Mouse (Mus musculus): ENCODE measurements around the gene Tbl3. TPM values are rescaled to one million over a fixed set of nuclear protein-coding genes. Genes with fewer than 3 reads are reported as not detected.
"Not testable (repeated sequence)": the region's sequence is repeated elsewhere in the genome, so short reads cannot be mapped to it uniquely, and the experiment has no call there.

Tbl3 gene
- polyA plus RNA-seq, 1 experiment = 34.8 TPM

DNA sequence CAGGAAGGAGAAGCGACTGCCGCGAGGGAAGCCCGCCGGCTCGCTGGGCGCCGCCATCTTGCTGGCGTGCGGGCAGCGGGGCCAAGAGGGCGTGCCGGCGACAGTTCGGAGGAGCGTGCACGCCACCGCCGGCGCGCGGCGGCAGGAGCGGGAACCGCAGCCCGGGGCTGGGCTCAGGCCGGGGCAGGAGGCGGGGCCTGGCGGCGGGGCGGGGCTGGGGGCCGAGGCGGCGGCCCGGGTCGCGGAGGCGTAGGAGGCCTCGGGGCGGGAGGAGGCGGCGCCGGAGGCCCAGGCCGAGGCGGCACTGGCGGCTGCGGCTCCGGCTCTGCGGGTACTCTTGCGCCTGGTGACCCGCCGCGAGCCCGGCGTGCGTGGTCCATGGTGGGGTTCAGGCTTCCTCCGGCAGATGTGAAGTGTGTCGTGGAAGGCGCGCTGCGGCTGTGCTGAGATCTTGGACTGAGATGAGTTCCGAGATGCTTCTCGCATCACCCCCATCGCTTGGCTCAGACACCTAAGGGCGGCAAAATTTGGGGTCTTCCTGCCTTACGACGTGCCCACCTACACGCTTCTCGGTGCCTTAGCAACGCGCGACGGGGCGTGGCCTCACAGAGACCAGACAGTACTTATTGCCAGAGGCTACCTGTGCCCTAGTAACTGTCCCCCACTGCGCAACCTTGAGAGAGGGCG, 11.3 kb downstream of the Tbl3 start, which contains the start of the genes Gfer and Noxo1:
Gene Gfer (minus strand): TSS at position 146 of the 687 bp plus-strand sequence.
Gene Noxo1 (plus strand): TSS at position 224 of the 687 bp plus-strand sequence.
- DNase-seq (ENCODE audit: low spot score) = peak; percentile 83

DNA sequence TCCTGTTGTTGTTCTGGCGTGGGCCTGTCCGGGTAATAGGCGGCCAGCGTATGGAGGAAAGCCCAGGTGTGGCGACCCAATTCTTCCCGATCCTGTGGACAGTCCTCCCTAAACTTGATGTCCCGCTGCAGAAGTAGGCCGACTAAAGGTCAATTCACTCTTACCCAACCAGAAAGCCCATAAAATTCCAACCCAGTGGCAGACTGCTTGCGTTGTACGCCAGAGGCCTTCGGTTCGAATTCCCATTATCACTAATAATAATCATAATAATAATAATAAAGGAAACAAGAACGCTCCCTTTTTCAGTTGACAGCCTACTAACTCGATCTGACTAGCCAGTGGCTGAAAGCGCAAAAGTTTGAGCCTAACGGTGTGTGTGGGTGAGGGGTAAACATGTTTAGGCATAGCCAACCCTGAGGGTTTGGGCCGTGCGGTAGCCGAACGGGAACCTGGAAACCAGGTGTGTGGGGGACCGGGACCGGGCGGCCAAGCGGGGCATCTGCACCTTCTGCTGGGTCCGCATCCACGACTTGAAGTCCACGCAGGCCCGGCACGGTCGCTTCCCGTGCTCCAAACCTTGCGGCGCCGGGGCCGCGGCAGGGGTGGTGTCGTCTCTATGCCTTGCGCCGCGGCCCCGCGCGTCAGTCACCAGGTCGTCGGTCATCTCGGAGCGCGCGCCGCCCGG, 12.0 kb downstream of the Tbl3 start:
- DNase-seq (ENCODE audit: low spot score) = no peak

DNA sequence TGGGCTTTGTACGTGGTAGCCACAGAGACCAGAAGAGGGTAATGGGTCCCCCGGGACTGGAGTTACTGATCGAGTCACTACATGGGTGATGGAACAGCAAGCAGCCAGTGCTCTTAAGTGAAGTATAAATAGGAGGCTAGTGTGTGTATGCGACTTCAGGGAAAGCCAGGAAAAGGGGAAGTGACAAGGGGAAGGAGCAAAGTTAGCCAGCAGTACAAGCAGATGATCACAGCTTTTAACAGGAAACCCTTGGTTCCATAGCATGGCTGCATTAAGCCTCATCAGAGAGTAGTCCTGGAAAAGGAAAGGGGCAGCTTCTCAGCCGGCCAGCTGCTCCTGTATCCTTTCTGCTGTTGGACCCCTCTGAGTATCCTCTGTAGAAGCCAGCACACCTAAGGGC, 15.1 kb downstream of the Tbl3 start:
- DNase-seq (ENCODE audit: low spot score) = peak; percentile 17

DNA sequence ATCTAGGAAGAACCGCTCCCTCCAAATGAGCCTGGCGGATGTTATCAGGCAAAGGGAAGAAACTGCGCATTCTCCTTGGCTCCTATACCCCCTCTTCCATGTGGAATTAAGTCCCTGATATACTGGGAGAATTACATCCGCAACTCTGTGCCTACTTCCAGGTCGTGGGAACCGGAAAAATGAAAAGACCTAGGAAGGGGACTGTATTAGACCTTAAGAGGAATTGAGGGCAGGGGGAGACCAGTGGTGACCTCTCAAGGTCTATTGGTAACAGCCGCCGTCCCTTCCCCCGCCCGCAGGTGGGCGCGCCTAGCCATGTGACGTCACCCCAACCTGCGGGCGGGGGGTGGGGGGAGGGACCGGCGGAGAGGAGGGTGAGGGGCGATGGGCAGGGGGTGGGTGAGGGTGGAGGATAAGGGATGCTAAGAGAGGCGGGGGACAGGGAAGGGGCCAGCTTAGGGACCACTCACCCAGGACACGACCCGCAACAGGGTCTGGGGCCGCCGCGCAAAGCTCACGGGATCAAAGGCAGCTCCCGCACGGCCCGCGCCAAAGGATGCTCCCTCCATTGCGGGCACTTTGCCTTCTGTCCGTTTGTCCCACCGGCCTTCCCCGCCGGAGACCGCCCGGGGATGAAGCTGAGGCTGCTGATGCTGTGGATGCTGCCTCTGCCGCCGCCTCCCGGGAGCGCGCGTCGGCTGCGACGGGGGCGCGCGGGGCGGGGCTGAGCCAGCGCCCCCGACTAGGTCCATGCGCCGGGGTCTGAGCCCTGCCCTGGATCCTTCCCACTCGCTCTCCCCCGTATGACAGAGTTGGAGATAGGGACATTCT, 18.0 kb downstream of the Tbl3 start, which contains the start of gene Syngr3:
Gene Syngr3 (minus strand): TSS at position 705 of the 831 bp plus-strand sequence.
- peak; percentile 18 for DNase-seq (ENCODE audit: low spot score)

DNA sequence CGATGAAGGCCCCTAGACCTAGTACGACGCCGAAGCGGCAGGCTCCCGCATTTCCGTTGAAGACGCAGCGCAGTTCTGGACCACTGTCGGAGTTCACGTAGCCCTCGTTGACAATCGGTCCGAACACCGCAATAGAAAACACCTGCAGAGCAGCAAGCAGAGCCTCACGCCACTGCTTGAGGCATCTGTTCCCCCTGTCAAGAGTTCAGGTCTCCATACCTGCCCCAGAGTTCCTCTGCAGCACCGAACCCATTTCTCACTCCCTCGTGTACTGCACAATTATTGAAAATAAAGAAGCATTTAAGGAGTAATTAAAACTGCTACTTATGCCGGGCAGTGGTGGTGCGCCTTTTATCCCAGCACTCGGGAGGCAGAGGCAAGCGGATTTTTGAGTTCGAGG, 19.9 kb downstream of the Tbl3 start:
- no peak for DNase-seq (ENCODE audit: low spot score)

DNA sequence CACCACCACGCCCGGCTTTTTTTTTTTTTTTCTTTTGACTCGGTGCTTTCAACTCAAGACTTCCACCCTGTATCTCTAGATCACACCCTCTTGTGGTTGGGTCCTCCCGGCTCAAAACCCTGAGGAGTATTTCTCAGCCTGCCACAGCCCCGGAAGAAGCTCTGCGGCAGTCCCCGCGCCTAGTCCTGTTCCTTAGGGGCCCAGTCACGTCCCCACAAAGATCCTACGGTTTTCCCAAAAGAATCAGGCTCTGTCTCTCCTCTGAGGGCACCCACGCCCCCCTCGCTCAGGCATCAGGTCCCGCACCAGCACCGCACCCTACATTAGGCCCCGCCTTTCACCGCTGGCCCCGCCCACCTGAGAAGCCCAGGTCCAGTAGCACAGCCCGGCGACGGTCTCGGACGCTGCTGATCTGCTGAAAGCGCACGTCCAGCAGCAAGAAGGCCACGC, 20.3 kb downstream of the Tbl3 start:
- DNase-seq (ENCODE audit: low spot score) = no peak

DNA sequence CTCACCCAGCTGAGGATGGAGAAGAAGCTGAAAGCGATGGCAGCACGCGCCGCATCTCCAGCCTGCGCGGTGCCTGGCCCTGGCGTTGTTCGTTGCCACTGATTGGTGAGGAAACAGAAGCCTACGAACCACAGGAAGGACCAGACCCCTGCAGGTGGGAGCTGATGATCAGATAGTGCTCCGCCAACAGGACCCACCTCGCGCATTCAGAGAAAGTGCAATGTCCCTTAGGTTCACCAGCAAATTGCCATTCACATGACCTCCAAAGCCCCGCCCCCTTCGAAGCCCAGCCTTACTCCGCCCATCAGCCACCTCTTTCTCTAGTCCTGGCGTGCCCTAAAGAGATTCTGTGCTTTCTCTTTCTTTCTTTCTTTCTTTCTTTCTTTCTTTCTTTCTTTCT, 20.9 kb downstream of the Tbl3 start:
- DNase-seq (ENCODE audit: low spot score) = no peak

DNA sequence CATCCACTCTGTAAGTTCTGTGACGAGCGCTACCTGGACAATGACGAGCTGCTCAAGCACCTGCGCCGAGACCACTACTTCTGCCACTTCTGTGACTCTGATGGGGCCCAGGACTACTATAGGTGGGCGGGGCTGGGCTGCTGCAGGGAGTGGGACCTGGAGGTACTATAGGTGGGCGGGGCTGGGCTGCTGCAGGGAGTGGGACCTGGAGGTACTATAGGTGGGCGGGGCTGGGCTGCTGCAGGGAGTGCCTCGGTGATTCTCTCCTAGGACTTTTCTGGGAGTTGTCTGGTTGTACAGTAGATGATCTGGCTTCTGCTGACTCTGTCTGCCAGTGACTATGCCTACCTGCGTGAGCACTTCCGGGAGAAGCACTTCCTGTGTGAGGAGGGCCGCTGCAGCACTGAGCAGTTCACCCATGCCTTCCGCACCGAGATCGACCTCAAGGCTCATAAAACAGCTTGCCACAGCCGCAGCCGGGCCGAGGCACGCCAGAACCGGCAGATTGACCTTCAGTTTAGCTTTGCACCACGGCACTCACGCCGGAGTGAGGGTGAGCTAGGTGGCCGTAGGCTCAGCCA, 29.9 kb downstream of the Tbl3 start:
- no peak for DNase-seq (ENCODE audit: low spot score)

DNA sequence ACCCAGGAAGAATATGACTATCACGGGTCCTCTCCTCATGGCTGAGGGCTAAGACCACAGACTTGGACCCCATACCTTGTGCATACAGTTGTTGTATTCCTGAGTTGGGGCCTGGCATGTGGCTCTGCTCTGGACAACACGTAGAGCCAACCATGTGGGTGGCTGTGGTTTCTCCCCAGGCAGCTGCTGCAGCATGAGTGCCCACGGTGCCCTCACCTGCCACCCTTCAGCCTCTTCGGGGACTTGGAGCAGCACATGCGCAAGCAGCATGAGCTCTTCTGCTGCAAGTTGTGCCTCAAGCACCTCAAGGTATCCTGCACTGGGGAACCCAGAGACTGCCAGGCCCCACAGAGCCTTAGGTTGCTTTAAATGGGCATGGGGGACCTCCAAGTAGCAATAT, 30.6 kb downstream of the Tbl3 start:
- DNase-seq (ENCODE audit: low spot score) = no peak

DNA sequence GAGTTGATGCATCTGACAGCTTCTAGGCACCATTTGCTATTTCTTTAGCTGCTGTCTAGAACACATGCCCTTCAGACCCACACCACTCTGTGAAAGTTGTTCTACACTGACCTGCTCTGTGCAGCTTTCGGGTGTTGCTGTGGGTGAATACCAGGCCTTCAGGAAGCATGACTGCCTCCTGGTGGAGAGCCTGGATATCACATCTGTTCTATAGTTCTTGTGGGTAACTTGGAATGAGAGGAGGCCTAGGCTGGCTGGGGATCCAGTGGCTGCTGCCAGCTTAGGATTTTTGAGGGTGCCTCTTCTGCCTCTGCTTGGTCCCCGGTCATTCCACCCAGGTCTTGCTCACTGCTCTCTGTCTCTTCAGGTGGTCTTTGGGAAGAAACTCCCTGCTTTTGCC, 31.3 kb downstream of the Tbl3 start:
- DNase-seq (ENCODE audit: low spot score) = no peak

DNA sequence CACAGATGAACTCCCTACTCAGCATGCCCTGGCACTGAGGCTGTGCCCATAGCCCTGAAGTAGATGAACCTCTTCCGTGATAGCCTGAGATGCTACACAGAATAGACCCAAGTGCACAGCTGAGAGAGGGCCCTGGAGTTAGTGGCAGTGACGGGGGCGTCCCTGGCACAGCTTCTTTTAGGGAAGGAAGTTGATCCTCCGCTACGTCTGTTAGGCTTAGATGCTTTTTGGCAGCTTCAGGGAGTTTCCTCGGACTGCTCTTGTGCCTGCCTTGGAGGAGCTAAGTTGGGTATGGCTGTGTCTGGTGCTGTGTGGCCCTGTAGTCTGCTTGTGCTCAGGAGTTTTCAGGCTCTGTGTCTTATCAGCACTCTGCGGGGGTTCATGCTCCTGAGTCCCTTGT, 33.2 kb downstream of the Tbl3 start:
- no peak for DNase-seq (ENCODE audit: low spot score)

DNA sequence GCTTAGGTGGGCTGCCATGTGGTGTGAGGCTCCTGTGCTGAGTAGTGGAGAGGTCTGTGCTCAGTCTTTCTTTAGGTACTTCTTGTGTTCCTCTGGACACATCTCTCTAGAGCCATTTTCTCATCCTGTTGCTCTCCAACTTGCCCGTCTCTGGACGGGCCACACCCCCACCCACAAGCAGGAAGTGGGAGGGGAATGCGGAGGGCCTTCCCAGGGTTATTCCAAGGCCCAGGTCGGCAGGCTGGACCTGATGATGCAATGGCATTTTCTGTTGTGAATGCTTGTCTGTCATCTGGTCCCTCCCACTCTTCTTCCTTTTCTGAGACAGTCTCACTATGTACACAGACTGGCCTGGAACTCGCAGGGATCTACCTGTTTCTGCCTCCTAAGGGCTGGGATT, 35.3 kb downstream of the Tbl3 start:
- DNase-seq (ENCODE audit: low spot score) = no peak

DNA sequence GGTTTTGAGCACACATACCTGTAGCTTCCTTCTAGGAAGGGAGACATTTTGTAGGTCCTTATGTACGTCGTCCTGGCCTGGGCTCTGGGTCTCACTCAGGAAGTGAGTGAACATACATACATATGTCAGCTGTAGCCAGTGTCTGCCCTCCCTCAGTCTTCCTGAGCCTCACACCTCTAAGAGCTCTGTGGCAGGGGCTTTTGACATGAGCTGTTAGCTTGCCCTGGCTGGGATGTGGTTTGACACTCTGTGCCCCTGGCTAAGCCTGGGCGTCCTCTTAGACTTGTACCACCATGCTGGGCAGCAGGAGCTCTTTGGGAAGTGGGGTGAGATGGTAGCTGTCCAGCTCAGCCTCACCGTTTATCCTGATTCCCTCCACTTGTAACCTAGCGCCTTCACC, 36.1 kb downstream of the Tbl3 start:
- no peak for DNase-seq (ENCODE audit: low spot score)

DNA sequence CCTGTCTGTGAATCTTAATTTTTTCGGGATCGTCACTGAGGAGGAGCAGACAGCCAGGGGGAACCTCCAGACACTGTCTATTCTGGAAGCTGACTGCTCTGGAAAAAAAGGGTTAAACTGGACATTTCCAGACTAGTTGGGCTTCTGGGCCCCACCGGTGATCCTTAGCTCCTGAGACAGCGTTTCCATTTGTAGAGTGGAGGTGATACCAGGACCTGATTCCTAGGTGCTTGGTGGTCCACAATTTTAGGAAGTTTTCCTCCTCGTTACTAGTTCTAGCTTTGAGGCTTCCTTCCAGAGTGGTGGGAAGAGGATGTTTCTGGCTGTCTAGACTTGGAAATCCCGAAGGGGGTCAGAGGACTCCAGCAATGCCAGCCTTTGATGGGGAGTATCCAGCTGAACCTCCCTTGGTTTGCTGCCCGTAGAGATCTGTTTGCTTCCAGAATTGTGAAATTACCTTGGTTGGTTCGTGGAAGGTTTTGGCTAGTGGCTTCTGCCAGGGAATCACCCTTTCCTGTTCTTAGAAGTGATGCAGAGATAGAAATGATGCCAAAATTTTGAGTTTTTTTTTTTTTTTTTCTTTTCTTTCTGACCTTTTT, 37.1 kb downstream of the Tbl3 start:
- no peak for DNase-seq (ENCODE audit: low spot score)

DNA sequence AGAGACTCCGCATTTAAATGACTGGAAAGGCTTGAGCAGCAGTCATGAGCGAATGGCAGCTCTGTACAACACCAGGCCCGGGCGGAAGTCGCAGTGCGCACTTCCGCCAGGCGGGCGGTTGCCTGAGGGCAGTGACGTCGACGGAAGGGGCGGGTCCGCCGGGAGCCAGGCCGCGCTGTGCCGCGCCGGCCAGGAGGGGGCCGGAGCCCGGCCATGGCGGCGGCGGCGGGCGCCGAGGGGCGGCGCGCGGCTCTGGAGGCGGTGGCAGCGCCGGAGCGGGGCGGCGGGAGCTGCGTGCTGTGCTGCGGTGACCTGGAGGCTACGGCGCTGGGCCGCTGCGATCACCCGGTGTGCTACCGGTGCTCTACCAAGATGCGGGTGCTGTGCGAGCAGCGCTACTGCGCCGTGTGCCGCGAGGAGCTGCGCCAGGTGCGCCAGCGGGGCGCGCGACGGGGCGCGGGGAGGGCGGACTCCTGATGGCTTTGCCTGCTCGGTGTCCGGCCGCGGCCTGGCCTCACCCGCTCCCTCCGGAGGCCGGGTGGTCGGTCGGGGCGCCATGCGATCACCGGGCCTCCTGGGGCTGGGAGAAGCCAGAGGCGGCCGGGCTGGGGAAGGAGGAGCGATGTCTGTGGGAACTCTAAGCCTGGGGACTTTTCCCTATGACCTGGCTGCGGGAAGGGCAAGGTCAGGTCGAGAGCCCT, 37.8 kb downstream of the Tbl3 start, which contains the start of gene Zfp598:
Gene Zfp598 (plus strand): TSS at position 143 of the 701 bp plus-strand sequence.
- peak; percentile 90 for DNase-seq (ENCODE audit: low spot score)

DNA sequence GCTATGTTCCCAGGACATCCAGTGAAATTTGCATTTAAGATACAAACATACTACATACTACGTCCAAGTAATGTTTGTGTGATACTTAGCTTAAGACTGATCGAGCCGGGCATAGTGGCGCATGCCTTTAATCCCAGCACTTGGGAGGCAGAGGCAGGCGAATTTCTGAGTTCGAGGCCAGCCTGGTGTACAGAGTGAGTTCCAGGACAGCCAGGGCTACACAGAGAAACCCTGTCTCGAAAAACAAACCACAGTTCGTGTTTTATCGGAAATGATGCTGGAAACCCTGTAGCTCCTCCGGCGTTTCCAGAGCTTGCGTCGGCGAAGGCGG, 38.3 kb downstream of the Tbl3 start:
- not testable (repeated sequence) for DNase-seq (ENCODE audit: low spot score)

DNA sequence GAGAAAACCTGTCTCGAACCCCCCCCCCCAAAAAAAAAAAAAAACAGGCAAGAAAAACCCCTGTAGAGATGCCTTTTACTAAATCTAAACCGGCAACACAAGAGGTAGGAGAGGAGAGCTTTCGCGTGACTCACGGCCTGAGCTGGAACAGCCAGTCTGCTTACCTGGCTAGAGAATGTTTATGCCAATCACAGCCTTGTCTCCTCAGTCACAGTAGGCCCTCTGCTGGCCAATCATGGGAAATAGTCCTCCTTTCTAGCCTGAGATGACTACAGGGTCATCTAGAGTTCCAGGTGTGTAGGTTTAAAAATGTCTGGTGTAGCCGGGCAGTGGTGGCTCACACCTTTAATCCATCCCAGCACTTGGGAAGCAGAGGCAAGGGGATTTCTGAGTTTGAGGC, 40.0 kb downstream of the Tbl3 start:
- DNase-seq (ENCODE audit: low spot score) = peak; percentile 30

DNA sequence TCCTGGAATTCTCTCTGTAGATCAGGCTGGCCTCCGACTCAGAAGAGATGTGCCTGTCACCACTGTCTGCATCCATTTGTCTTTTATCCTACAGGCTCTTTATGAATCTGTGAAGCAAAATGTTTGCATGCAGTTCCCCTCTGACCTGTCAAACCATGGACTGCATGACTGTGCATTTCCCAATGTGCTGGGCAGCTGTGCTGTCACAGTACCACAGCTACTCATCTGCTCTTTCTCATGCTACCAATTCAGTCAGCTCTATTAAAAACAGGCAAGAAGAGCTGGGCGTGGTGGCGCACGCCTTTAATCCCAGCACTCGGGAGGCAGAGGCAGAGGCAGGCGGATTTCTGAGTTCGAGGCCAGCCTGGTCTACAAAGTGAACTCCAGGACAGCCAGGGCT, 40.4 kb downstream of the Tbl3 start:
- DNase-seq (ENCODE audit: low spot score) = not testable (repeated sequence)

DNA sequence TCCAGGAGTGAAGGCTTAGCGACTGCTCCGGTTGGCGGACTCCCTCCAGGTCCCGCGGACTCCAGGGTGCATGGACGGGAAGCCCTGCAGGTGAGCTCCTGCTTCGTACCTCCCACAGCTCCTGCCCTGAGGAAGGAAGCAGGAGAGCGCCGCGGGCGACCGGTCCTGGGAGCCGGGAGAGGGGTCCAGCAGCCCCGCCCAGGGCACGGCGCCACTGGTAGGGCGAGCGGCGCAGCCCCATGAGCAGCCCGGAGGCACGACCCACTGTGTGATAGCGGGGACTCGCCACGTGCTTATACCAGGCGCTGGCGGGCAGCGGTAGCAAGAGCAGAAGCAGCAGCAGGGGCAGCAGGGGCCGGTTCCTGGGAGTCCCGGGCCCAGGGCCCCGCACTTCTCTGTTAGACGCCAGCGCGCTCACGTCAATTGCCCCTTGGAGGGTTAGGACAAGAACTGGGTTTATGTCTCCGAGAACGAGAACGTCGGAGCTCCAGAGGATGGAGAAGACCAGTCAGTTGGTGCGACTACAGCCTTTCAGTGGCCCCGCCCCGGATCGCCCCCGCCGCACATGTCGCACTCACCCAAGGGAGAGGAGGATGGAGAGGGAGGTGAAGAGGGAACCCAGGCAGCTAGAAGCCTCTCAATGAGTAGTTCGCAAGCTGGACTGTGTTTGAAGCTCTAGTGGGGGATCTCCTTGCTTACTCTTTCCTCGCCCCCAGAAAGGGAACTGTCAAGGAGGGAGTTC, 49.3 kb downstream of the Tbl3 start, which contains the start of gene Npw:
Gene Npw (minus strand): TSS at position 441 of the 742 bp plus-strand sequence.
- no peak for DNase-seq (ENCODE audit: low spot score)

DNA sequence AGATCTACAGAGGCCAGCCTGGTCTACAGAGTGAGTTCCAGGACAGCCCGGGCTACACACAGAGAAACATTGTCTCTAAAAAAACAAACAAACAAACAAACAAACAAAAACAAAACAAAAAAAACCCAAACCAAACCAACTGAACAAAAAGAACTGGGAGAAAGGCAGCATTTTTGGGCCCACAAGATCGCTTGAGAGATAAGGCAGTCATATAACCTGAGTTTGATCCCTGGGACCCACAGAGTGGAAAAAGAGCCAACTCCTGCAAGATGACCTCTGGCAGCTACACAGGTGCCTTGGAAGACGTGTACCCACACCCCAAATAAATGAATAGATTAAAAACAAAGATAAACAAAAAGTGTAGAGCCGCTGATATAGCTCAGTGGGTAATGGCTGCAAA, 52.5 kb downstream of the Tbl3 start:
- no peak for DNase-seq (ENCODE audit: low spot score)

Data from urinary bladder, adult 2 months (tissue).